ENCODE assay signal across 8 mouse cellular contexts in the genomic region with DNA sequence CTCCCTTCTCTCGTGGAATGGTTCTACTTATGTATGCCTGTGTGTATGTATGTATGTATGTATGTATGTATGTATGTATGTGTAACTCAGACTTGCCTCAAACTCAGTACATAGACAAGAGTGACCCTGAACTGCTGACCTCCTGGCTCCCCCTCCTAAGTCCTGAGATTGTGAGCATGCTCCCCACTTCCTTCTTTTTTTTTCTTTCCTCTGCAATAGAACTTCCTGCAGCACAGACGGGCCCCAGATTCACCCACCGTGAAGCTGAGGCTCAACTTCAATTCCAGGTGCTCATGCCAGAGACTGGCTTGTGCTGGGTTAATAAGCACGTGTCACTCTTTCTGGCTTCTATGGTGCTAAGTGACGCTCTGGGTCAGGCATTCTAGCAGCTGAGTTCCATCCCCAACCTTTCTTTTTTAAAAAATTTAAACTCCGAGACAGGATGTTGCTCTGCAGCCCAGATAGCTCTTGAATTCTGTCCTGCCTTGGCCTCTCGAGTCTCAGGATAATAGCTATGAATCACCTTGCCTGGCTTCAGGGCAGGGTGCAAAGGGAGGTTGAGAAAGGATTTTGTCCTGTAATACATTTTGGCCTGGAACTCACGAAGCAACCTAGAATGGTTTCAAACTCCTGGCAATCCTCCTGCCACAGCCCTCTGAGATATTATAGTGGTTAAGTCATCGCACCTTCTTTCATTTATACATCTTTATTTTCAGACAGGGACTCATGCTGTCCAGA. TPM values are rescaled to one million over a fixed set of nuclear protein-coding genes. Genes with fewer than 3 reads are reported as not detected.
DNase-seq lines count a peak whose midpoint lies in the region; ATAC-seq and TF ChIP-seq lines count a peak whose summit lies in the region.

No protein-coding gene starts in this region.

- whole genome bisulfite sequencing in limb, embryonic 12.5 days, result 69% methylated on average over 9 of the region's 9 CpGs
- WGBS in cerebellum, adult 2 months, result 89% methylated on average over 9 of the region's 9 CpGs

- H3K27me3 ChIP-seq in limb, embryonic 12.5 days, result no peaks in the 10 kb centered on the region
- H3K27me3 ChIP-seq in cerebellum, adult 2 months (ENCODE audit: control insufficient read depth, insufficient read depth, low read length), result no peaks in the 10 kb centered on the region

- peak; percentile 54 to 84 for DNase-seq in adrenal gland, adult (ENCODE audit: inconsistent age in 2 of 2, low spot score in 1 of 2)
- DNase-seq in adrenal gland, adult 8-10 months, result no peak
- DNase-seq in layer of hippocampus, adult 2 months (ENCODE audit: low spot score in 2 of 2), result no peak
- no peak for DNase-seq in layer of hippocampus, postnatal 14 days (ENCODE audit: low spot score in 2 of 2)
- DNase-seq in naive thymus-derived CD4-positive, alpha-beta T cell, adult 2 months (ENCODE audit: low read depth), result peak; percentile 20
- DNase-seq in cerebellum, adult 2 months, result no peak
- no peak for DNase-seq in gastrocnemius, postnatal 10 days

- H3K4me2 ChIP-seq in limb, embryonic 12.5 days, result peak overlapping the region; percentile 79

- no peak for ATAC-seq in limb, embryonic 12.5 days (ENCODE audit: insufficient number of reproducible peaks, insufficient read depth, low FRiP score, low TSS enrichment, low read depth)

- H3K36me3 ChIP-seq in limb, embryonic 12.5 days, result peaks cover 16% of the 10 kb centered on the region

- 0 out of 2 replicates have a peak, but pooled peaks cover 4% of the 10 kb centered on the region for H3K9me3 ChIP-seq in limb, embryonic 12.5 days

- TF ChIP-seq POLR2A in cerebellum, adult 2 months (IDR thresholded peaks at IDR 0.05; ENCODE audit: borderline replicate concordance, insufficient read depth, low read length), result no peak

- H3K27ac ChIP-seq in layer of hippocampus, adult 2 months, result peak overlapping the region; percentile 95; the same call in 1 of the 2 replicates
- H3K27ac ChIP-seq in limb, embryonic 12.5 days, result no peak overlapping the region
- no peak overlapping the region for H3K27ac ChIP-seq in cerebellum, adult 2 months (ENCODE audit: insufficient read depth, low read length)

- peaks cover 8% of the 10 kb centered on the region for H3K4me1 ChIP-seq in limb, embryonic 12.5 days (replicated peaks)
- H3K4me1 ChIP-seq in cerebellum, adult 2 months (ENCODE audit: control insufficient read depth, insufficient read depth, low read length), result peaks cover 14% of the 10 kb centered on the region

- H3K4me3 ChIP-seq in layer of hippocampus, adult 2 months, result no peak overlapping the region
- peak overlapping the region; percentile 77; the same call in 1 of the 2 replicates for H3K4me3 ChIP-seq in limb, embryonic 12.5 days (replicated peaks)
- no peak overlapping the region for H3K4me3 ChIP-seq in cerebellum, adult 2 months (replicated peaks; ENCODE audit: insufficient read depth, low read depth, low read length)

- H3K9ac ChIP-seq in limb, embryonic 12.5 days (replicated peaks), result no peak overlapping the region

- no peak for TF ChIP-seq CTCF in layer of hippocampus, adult 2 months (conservative IDR thresholded peaks at IDR 0.05)
- TF ChIP-seq CTCF in cerebellum, adult 2 months (IDR thresholded peaks at IDR 0.05; ENCODE audit: borderline replicate concordance, insufficient read depth, low read depth, low read length), result no peak

RNA-seq across cellular contexts. Expression of a gene that starts 5.1 kb away (rescaled TPM):
- total RNA-seq in adrenal gland, adult 8-10 months (2022), result 10 to 100 TPM; 46.9 to 86.8 (median 67.7) TPM
- total RNA-seq in layer of hippocampus, adult 2 months (2021), result 10 to 100 TPM; 48.7 to 49.1 TPM
- 10 to 100 TPM; 47.3 to 48.8 TPM for total RNA-seq in layer of hippocampus, postnatal 14 days (2021)
- 83.5 and 85.3 TPM in 2 replicates for polyA plus RNA-seq in limb, embryonic 12.5 days (2016; fragmentation: Nextera tagmentation; extraction: Ambion mirVana)
- 36.3 and 41.6 TPM in 2 replicates for polyA plus RNA-seq in cerebellum, adult 2 months (2012; rRNA removed)
- total RNA-seq in gastrocnemius, postnatal 10 days (2021), result 10 to 100 TPM; 26.8 to 30.9 TPM

RNA-seq across cellular contexts. Expression of a gene that starts 49.2 kb away (rescaled TPM):
- 10 to 100 TPM; 44.8 to 48.3 (median 47.7) TPM for total RNA-seq in adrenal gland, adult 8-10 months (2022)
- 10 to 100 TPM; 35.6 to 35.7 TPM for total RNA-seq in layer of hippocampus, adult 2 months (2021)
- 10 to 100 TPM; 29.9 to 34.0 TPM for total RNA-seq in layer of hippocampus, postnatal 14 days (2021)
- polyA plus RNA-seq in limb, embryonic 12.5 days (2016; fragmentation: Nextera tagmentation; extraction: Ambion mirVana), result 39.6 and 46.0 TPM in 2 replicates
- 34.9 and 38.9 TPM in 2 replicates for polyA plus RNA-seq in cerebellum, adult 2 months (2012; rRNA removed)
- total RNA-seq in gastrocnemius, postnatal 10 days (2021), result 10 to 100 TPM; 14.5 to 16.5 TPM

RNA-seq across cellular contexts. Expression of a gene that starts 49.2 kb away (rescaled TPM):
- 100 to 1,000 TPM; 137 to 158 (median 148) TPM for total RNA-seq in adrenal gland, adult 8-10 months (2022)
- total RNA-seq in layer of hippocampus, adult 2 months (2021), result 10 to 100 TPM; 18.2 to 27.3 TPM
- 10 to 100 TPM; 19.2 to 21.5 TPM for total RNA-seq in layer of hippocampus, postnatal 14 days (2021)
- polyA plus RNA-seq in limb, embryonic 12.5 days (2016; fragmentation: Nextera tagmentation; extraction: Ambion mirVana), result 29.5 and 29.6 TPM in 2 replicates
- polyA plus RNA-seq in cerebellum, adult 2 months (2012; rRNA removed), result 27.0 and 28.7 TPM in 2 replicates
- total RNA-seq in gastrocnemius, postnatal 10 days (2021), result 10 to 100 TPM; 10.2 to 10.3 TPM

Comparison
In these comparisons a context has a peak if more than half of its experiments do, and no peak if none do; other contexts are left out.
1. DNase-seq: peak in adrenal gland, adult (2 of 2) and naive thymus-derived CD4-positive, alpha-beta T cell, adult 2 months (single experiment); none in adrenal gland, adult 8-10 months (single experiment), layer of hippocampus, adult 2 months (0 of 2), layer of hippocampus, postnatal 14 days (0 of 2), cerebellum, adult 2 months (0 of 2) and gastrocnemius, postnatal 10 days (single experiment).
2. RNA of a gene that starts 49.2 kb away (total RNA-seq): 137 to 158 TPM in adrenal gland, adult 8-10 months; 18.2 to 27.3 TPM in layer of hippocampus, adult 2 months, 19.2 to 21.5 TPM in layer of hippocampus, postnatal 14 days and 10.2 to 10.3 TPM in gastrocnemius, postnatal 10 days; every median in the first group is over 4 times any median in the second.